Mouse (Mus musculus): ENCODE data around the gene Fam3c.
A peak's percentile ranks its signal among the peaks of the same experiment; 100 is the strongest.

Fam3c gene

GRCm38 (mm10) chr6:22351551-22351950 is 4.5 kb downstream of the Fam3c start:
- DNase-seq = no peak

- DNase-seq = no peak
These were observed 5.8 kb downstream of the Fam3c start for GRCm38 (mm10) chr6:22350239-22350571.

- no peak for DNase-seq
These were observed 6.4 kb downstream of the Fam3c start for GRCm38 (mm10) chr6:22349531-22350238.

- no peak for DNase-seq
These were observed 7.1 kb downstream of the Fam3c start for GRCm38 (mm10) chr6:22348975-22349374.

GRCm38 (mm10) chr6:22348130-22348529 is 7.9 kb downstream of the Fam3c start:
- no peak for DNase-seq

GRCm38 (mm10) chr6:22347132-22347902 is 8.7 kb downstream of the Fam3c start:
- DNase-seq = no peak

- no peak for DNase-seq
These were observed 11.6 kb downstream of the Fam3c start for GRCm38 (mm10) chr6:22344443-22344842.

- DNase-seq = no peak
These were observed 12.3 kb downstream of the Fam3c start for GRCm38 (mm10) chr6:22343706-22344105.

GRCm38 (mm10) chr6:22343292-22343691 is 12.8 kb downstream of the Fam3c start:
- no peak for DNase-seq

GRCm38 (mm10) chr6:22340779-22341178 is 15.3 kb downstream of the Fam3c start:
- no peak for DNase-seq

GRCm38 (mm10) chr6:22339763-22340542 is 16.1 kb downstream of the Fam3c start:
- no peak for DNase-seq

GRCm38 (mm10) chr6:22332548-22332947 is 23.5 kb downstream of the Fam3c start:
- DNase-seq = no peak

GRCm38 (mm10) chr6:22330169-22330960 is 25.7 kb downstream of the Fam3c start:
- DNase-seq = no peak

- DNase-seq = no peak
These were observed 28.1 kb downstream of the Fam3c start for GRCm38 (mm10) chr6:22327931-22328330.

GRCm38 (mm10) chr6:22327091-22327490 is 29.0 kb downstream of the Fam3c start:
- DNase-seq = peak; percentile 21 to 32

- DNase-seq = no peak
These were observed 29.8 kb downstream of the Fam3c start for GRCm38 (mm10) chr6:22326289-22326688.

- peak; percentile 44 to 81 for DNase-seq
These were observed 30.5 kb downstream of the Fam3c start for GRCm38 (mm10) chr6:22325364-22326072.

- DNase-seq = no peak
These were observed 58.0 kb downstream of the Fam3c start for GRCm38 (mm10) chr6:22298059-22298458.

GRCm38 (mm10) chr6:22297028-22297427 is 59.0 kb downstream of the Fam3c start:
- no peak for DNase-seq

- no peak for DNase-seq
These were observed 62.1 kb downstream of the Fam3c start for GRCm38 (mm10) chr6:22293922-22294321.

GRCm38 (mm10) chr6:22292056-22292455 is 64.0 kb downstream of the Fam3c start:
- DNase-seq = no peak

GRCm38 (mm10) chr6:22290790-22291189 is 65.3 kb downstream of the Fam3c start:
- DNase-seq = no peak
